Mouse (Mus musculus): ENCODE results near the gene Akap5.

Akap5 gene

GRCm38 (mm10) chr12:76324679-76325431 is at the start of gene Akap5:
Akap5 (plus strand) TSS chr12:76324891.
- DNase-seq (ENCODE audit: low spot score in 2 of 2), result peak; percentile 53 to 61

GRCm38 (mm10) chr12:76278209-76278608 is 46.5 kb upstream of the Akap5 start:
- no peak for DNase-seq (ENCODE audit: low spot score in 2 of 2)

GRCm38 (mm10) chr12:76280556-76280955 is 44.1 kb upstream of the Akap5 start:
- no peak for DNase-seq (ENCODE audit: low spot score in 2 of 2)

GRCm38 (mm10) chr12:76281111-76281660 is 43.5 kb upstream of the Akap5 start:
- no peak for DNase-seq (ENCODE audit: low spot score in 2 of 2)

- DNase-seq (ENCODE audit: low spot score in 2 of 2), result no peak
Measured at GRCm38 (mm10) chr12:76282132-76282531, 42.6 kb upstream of the Akap5 start.

GRCm38 (mm10) chr12:76282532-76283173 is 42.0 kb upstream of the Akap5 start:
- no peak for DNase-seq (ENCODE audit: low spot score in 2 of 2)

GRCm38 (mm10) chr12:76285418-76285817 is 39.3 kb upstream of the Akap5 start:
- no peak for DNase-seq (ENCODE audit: low spot score in 2 of 2)

- no peak for DNase-seq (ENCODE audit: low spot score in 2 of 2)
Measured at GRCm38 (mm10) chr12:76287986-76288385, 36.7 kb upstream of the Akap5 start.

GRCm38 (mm10) chr12:76288494-76288893 is 36.2 kb upstream of the Akap5 start:
- no peak for DNase-seq (ENCODE audit: low spot score in 2 of 2)

GRCm38 (mm10) chr12:76289428-76289827 is 35.3 kb upstream of the Akap5 start:
- DNase-seq (ENCODE audit: low spot score in 2 of 2), result no peak

GRCm38 (mm10) chr12:76290271-76290670 is 34.4 kb upstream of the Akap5 start:
- DNase-seq (ENCODE audit: low spot score in 2 of 2), result no peak

GRCm38 (mm10) chr12:76293192-76293591 is 31.5 kb upstream of the Akap5 start:
- DNase-seq (ENCODE audit: low spot score in 2 of 2), result peak; percentile 50 to 54

GRCm38 (mm10) chr12:76297830-76298229 is 26.9 kb upstream of the Akap5 start:
- DNase-seq (ENCODE audit: low spot score in 2 of 2), result no peak

GRCm38 (mm10) chr12:76299361-76299906 is 25.3 kb upstream of the Akap5 start:
- no peak for DNase-seq (ENCODE audit: low spot score in 2 of 2)

- DNase-seq (ENCODE audit: low spot score in 2 of 2), result no peak
Measured at GRCm38 (mm10) chr12:76300367-76300766, 24.3 kb upstream of the Akap5 start.

GRCm38 (mm10) chr12:76303474-76303873 is 21.2 kb upstream of the Akap5 start:
- DNase-seq (ENCODE audit: low spot score in 2 of 2), result no peak

GRCm38 (mm10) chr12:76304199-76304598 is 20.5 kb upstream of the Akap5 start:
- DNase-seq (ENCODE audit: low spot score in 2 of 2), result no peak

GRCm38 (mm10) chr12:76305107-76305506 is 19.6 kb upstream of the Akap5 start:
- no peak for DNase-seq (ENCODE audit: low spot score in 2 of 2)

GRCm38 (mm10) chr12:76306852-76307561 is 17.7 kb upstream of the Akap5 start:
- no peak for DNase-seq (ENCODE audit: low spot score in 2 of 2)

GRCm38 (mm10) chr12:76307964-76308363 is 16.7 kb upstream of the Akap5 start:
- no peak for DNase-seq (ENCODE audit: low spot score in 2 of 2)

- DNase-seq (ENCODE audit: low spot score in 2 of 2), result no peak
Measured at GRCm38 (mm10) chr12:76308436-76308835, 16.3 kb upstream of the Akap5 start.

- DNase-seq (ENCODE audit: low spot score in 2 of 2), result no peak
Measured at GRCm38 (mm10) chr12:76310007-76310406, 14.7 kb upstream of the Akap5 start.

All from frontal cortex, postnatal 25 days (tissue).